Mouse (Mus musculus) ES-E14 (cell line): ENCODE data around the gene Hist1h3d.
"Not testable (repeated sequence)": the region's sequence is repeated elsewhere in the genome, so short reads cannot be mapped to it uniquely, and the experiment has no call there.

Source experiments
- CHD2 ChIP-seq: IDR thresholded peaks from 2 replicates; pipeline ENCODE4 v1.6.1; 2014; ENCODE audit warnings: mild to moderate bottlenecking, low read depth, low read length, inconsistent platforms
- HCFC1 ChIP-seq: IDR thresholded peaks from 2 replicates; pipeline ENCODE4 v1.6.1; 2012; ENCODE audit warnings: low read length, inconsistent platforms, borderline replicate concordance; ENCODE audit not compliant: insufficient read depth
- MAFK ChIP-seq: IDR thresholded peaks from 2 replicates; pipeline ENCODE4 v1.6.1; 2014; ENCODE audit warnings: mild to moderate bottlenecking, low read depth, low read length, inconsistent platforms; ENCODE audit not compliant: insufficient read depth
- ZC3H11A ChIP-seq: IDR thresholded peaks from 2 replicates; pipeline ENCODE4 v1.6.1; 2012; ENCODE audit warnings: low read depth, mild to moderate bottlenecking, inconsistent platforms, low read length, borderline replicate concordance

- not testable (repeated sequence) for TF ChIP-seq CHD2, MAFK, HCFC1, ZC3H11A
Measured at GRCm38 (mm10) chr13:23575864-23576313, 326 bp downstream of the Hist1h3d start.
